Mouse (Mus musculus): ENCODE measurements at regions not wholly inside any gene's neighbourhood (a gene's known extent, or its start where the extent isn't known, plus 50 kb on each side); places are given as distances from the start of the nearest gene placed in this dataset.

DNA sequence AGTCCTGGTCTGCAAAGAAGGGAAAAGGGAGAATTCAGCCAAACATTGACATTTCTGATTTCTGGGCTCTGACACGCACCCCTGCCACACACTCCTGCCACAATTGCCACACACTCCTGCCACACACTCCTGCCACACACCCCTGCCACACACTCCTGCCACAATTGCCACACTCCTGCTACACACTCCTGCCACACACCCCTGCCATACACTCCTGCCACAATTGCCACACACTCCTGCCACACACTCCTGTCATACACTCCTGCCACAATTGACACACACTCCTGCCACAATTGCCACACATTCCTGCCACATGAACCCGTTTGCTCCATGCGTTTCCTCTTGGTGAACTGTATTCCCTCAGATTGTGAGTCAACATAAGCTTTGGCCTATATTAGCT lies 130.0 kb upstream of the Gm9833 start:
- TF ChIP-seq CTCF (IDR thresholded peaks at IDR 0.05; ENCODE audit: control insufficient read depth, insufficient read depth, low read length) (no peak), POLR2A (IDR thresholded peaks at IDR 0.05; ENCODE audit: borderline replicate concordance, control insufficient read depth, low read depth, low read length) (no peak)

Data from bone marrow, adult 2 months (tissue).